Mouse (Mus musculus): ENCODE results near the gene Rac1. TPM values are rescaled to one million over a fixed set of nuclear protein-coding genes. Genes with fewer than 3 reads are reported as not detected.

Rac1 gene
- polyA plus RNA-seq, 1 experiment from 2014 or later, result 480 TPM

GRCm38 (mm10) chr5:143464100-143464756, 63.6 kb downstream of the Rac1 start, which contains the start of gene Daglb:
Daglb (plus strand) TSS chr5:143464584.
- 0 out of 2 replicates have a peak, but pooled peaks cover 2% of the 10 kb centered on the region for H3K36me3 ChIP-seq (ENCODE audit: control insufficient read depth, insufficient read depth, low read length)

DNA sequence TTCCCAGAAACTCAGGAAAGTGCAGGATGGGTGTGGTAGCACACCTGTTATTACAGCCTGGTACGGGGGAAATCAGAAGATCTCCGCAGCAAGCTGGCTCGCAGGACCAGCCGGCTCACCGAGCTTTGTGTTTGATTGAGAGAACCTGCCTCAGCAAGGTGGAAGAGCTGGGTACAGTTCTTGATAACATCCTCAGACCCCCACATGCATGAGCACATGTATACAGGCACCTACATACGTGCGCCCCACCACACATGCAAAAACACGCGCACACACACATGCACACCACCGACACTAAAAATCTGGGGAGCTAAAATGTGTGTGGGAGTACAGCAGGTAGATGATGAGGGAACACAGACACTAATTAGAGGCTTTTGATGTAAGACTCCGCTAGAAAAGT, 64.2 kb downstream of the Rac1 start:
- H3K9me3 ChIP-seq (ENCODE audit: control insufficient read depth, low read length), result no peaks in the 10 kb centered on the region
- peak overlapping the region; percentile 76 for H3K9ac ChIP-seq (ENCODE audit: low read length)
- 79% methylated on average over 11 of the region's 11 CpGs for WGBS
- peak overlapping the region; percentile 67 for H3K4me3 ChIP-seq (ENCODE audit: low read depth, low read length)
- no peaks in the 10 kb centered on the region for H3K27me3 ChIP-seq (ENCODE audit: control insufficient read depth, insufficient read depth, low read length)
- H3K36me3 ChIP-seq (ENCODE audit: control insufficient read depth, insufficient read depth, low read length), result 0 out of 2 replicates have a peak, but pooled peaks cover 2% of the 10 kb centered on the region
- H3K4me1 ChIP-seq (ENCODE audit: control insufficient read depth, insufficient read depth, low read length), result peaks cover 5% of the 10 kb centered on the region; the same call in 1 of the 2 replicates
- H3K4me2 ChIP-seq, result peak overlapping the region; percentile 76
- no peak overlapping the region for H3K27ac ChIP-seq (ENCODE audit: low read depth, low read length)
- DNase-seq (ENCODE audit: low spot score, missing footprints) (no peak), ATAC-seq (ENCODE audit: low FRiP score) (no peak)

More at GRCm38 (mm10) chr5:143464100-143464756, 63.6 kb downstream of the Rac1 start, which contains the start of gene Daglb:
- Histone ChIP-seq H3K4me2 (peak within 1 kb of the TSS; percentile 76), H3K9me3 (ENCODE audit: control insufficient read depth, low read length) (no peaks in the 10 kb centered on the region), H3K27ac (ENCODE audit: low read depth, low read length) (no peak within 1 kb of the TSS), H3K9ac (ENCODE audit: low read length) (peak within 1 kb of the TSS; percentile 76), H3K27me3 (ENCODE audit: control insufficient read depth, insufficient read depth, low read length) (no peaks in the 10 kb centered on the region), H3K4me3 (ENCODE audit: low read depth, low read length) (peak within 1 kb of the TSS; percentile 67), H3K4me1 (ENCODE audit: control insufficient read depth, insufficient read depth, low read length) (peaks cover 5% of the 10 kb centered on the region; the same call in 1 of the 2 replicates)
- DNase-seq (ENCODE audit: low spot score, missing footprints), result peak; percentile 99
- ATAC-seq (ENCODE audit: low FRiP score), result peak; percentile 95
- WGBS, result 3% methylated on average over 43 of the region's 43 CpGs

Other genes with a start within 250 kb of the Rac1 start
- gene Zfp853, start 234.4 kb downstream of the Rac1 start, polyA plus RNA-seq (2014; fragmentation: Nextera tagmentation; extraction: Ambion mirVana), result 0.08 TPM in 1 of 2 replicates, not detected in the other
- 41.5 and 46.6 TPM in 2 replicates for gene E130309D02Rik, start 212.7 kb downstream of the Rac1 start, polyA plus RNA-seq (2014; fragmentation: Nextera tagmentation; extraction: Ambion mirVana)
- 68.1 and 73.7 TPM in 2 replicates for gene Zdhhc4, start 198.8 kb downstream of the Rac1 start, polyA plus RNA-seq (2014; fragmentation: Nextera tagmentation; extraction: Ambion mirVana)
- 0.12 and 0.34 TPM in 2 replicates for gene Grid2ip, start 170.7 kb downstream of the Rac1 start, polyA plus RNA-seq (2014; fragmentation: Nextera tagmentation; extraction: Ambion mirVana)
- gene Kdelr2, start 124.2 kb downstream of the Rac1 start, polyA plus RNA-seq (2014; fragmentation: Nextera tagmentation; extraction: Ambion mirVana), result 187 and 190 TPM in 2 replicates
- 9.5 and 10.1 TPM in 2 replicates for gene Daglb, start 63.5 kb downstream of the Rac1 start, polyA plus RNA-seq (2014; fragmentation: Nextera tagmentation; extraction: Ambion mirVana)
- gene Cyth3, start 94.4 kb upstream of the Rac1 start, polyA plus RNA-seq (2014; fragmentation: Nextera tagmentation; extraction: Ambion mirVana), result 27.6 and 28.9 TPM in 2 replicates
- gene Usp42, start 204.2 kb upstream of the Rac1 start, polyA plus RNA-seq (2014; fragmentation: Nextera tagmentation; extraction: Ambion mirVana), result 30.4 and 31.4 TPM in 2 replicates